Mouse (Mus musculus) ES-CJ7 (cell line): ENCODE data around the gene Paqr7.
A peak's percentile ranks its signal among the peaks of the same experiment; 100 is the strongest.
"Not testable (repeated sequence)": the region's sequence is repeated elsewhere in the genome, so short reads cannot be mapped to it uniquely, and the experiment has no call there.

Source experiments
- DNase-seq: peaks from one replicate; pipeline ENCODE4 v3.0.0; 2011; ENCODE audit warnings: low read depth, low spot score

Paqr7 gene

GRCm38 (mm10) chr4:134471469-134471868 lies 25.0 kb upstream of the Paqr7 start:
- peak; percentile 65 for DNase-seq

- DNase-seq: no peak
Measured at GRCm38 (mm10) chr4:134473764-134474163, 22.7 kb upstream of the Paqr7 start.

- no peak for DNase-seq
Measured at GRCm38 (mm10) chr4:134474240-134474639, 22.3 kb upstream of the Paqr7 start.

GRCm38 (mm10) chr4:134476899-134477298 lies 19.6 kb upstream of the Paqr7 start:
- no peak for DNase-seq

- DNase-seq: peak; percentile 86
Measured at GRCm38 (mm10) chr4:134478031-134478430, 18.5 kb upstream of the Paqr7 start.

- DNase-seq: no peak
Measured at GRCm38 (mm10) chr4:134479839-134480238, 16.7 kb upstream of the Paqr7 start.

- peak; percentile 94 for DNase-seq
Measured at GRCm38 (mm10) chr4:134480864-134481263, 15.6 kb upstream of the Paqr7 start.

- no peak for DNase-seq
Measured at GRCm38 (mm10) chr4:134481270-134481669, 15.2 kb upstream of the Paqr7 start.

GRCm38 (mm10) chr4:134482442-134482841 lies 14.1 kb upstream of the Paqr7 start:
- DNase-seq: no peak

GRCm38 (mm10) chr4:134483078-134483688 lies 13.3 kb upstream of the Paqr7 start:
- no peak for DNase-seq

GRCm38 (mm10) chr4:134483696-134484095 lies 12.8 kb upstream of the Paqr7 start:
- no peak for DNase-seq

- no peak for DNase-seq
Measured at GRCm38 (mm10) chr4:134484231-134484630, 12.3 kb upstream of the Paqr7 start.

GRCm38 (mm10) chr4:134485151-134485900 lies 11.2 kb upstream of the Paqr7 start:
- no peak for DNase-seq

- DNase-seq: no peak
Measured at GRCm38 (mm10) chr4:134488211-134488610, 8.3 kb upstream of the Paqr7 start.

- DNase-seq: no peak
Measured at GRCm38 (mm10) chr4:134489986-134490665, 6.4 kb upstream of the Paqr7 start.

GRCm38 (mm10) chr4:134491716-134492115 lies 4.8 kb upstream of the Paqr7 start:
- DNase-seq: no peak

GRCm38 (mm10) chr4:134494161-134494560 lies 2.3 kb upstream of the Paqr7 start:
- DNase-seq: not testable (repeated sequence)

GRCm38 (mm10) chr4:134494780-134495545 lies 1.5 kb upstream of the Paqr7 start:
- DNase-seq: no peak

- no peak for DNase-seq
Measured at GRCm38 (mm10) chr4:134495546-134495923, 962 bp upstream of the Paqr7 start.

GRCm38 (mm10) chr4:134497223-134497622 lies 726 bp downstream of the Paqr7 start:
- no peak for DNase-seq

- DNase-seq: no peak
Measured at GRCm38 (mm10) chr4:134497986-134498731, 1.7 kb downstream of the Paqr7 start.
